Mouse (Mus musculus) intestine, embryonic 15.5 days (tissue): ENCODE results near the gene 9430015G10Rik. TPM values are rescaled to one million over a fixed set of nuclear protein-coding genes. Genes with fewer than 3 reads are reported as not detected.

ENCODE experiments used
- ATAC-seq: fragments of 200-750 bp; cut with Nextera tagmentation; 2 replicates; pipeline ENCODE4 v1.8.0; 2017; ENCODE audit warnings: moderate TSS enrichment, moderate library complexity
- H3K27ac ChIP-seq: fragments of 300-500 bp; sonication (generic); 2 replicates; pipeline ENCODE4 v1.5.1; 2015; ENCODE audit warnings: mild to moderate bottlenecking, inconsistent platforms
- H3K27me3 ChIP-seq: fragments of 300-500 bp; sonication (generic); replicated peaks from 2 replicates; pipeline ENCODE4 v1.6.1; 2015; ENCODE audit warnings: inconsistent platforms
- H3K36me3 ChIP-seq: fragments of 300-500 bp; sonication (generic); 2 replicates; pipeline ENCODE4 v1.6.1; 2015; ENCODE audit warnings: inconsistent platforms
- H3K4me1 ChIP-seq: fragments of 300-500 bp; sonication (generic); replicated peaks from 2 replicates; pipeline ENCODE4 v1.6.1; 2015; ENCODE audit warnings: inconsistent platforms
- H3K4me2 ChIP-seq: fragments of 300-500 bp; sonication (generic); replicated peaks from 2 replicates; pipeline ENCODE4 v1.6.1; 2015; ENCODE audit warnings: mild to moderate bottlenecking, inconsistent platforms
- H3K4me3 ChIP-seq: fragments of 300-500 bp; sonication (generic); replicated peaks from 2 replicates; pipeline ENCODE4 v1.5.1; 2015; ENCODE audit warnings: inconsistent platforms
- H3K9ac ChIP-seq: fragments of 300-500 bp; sonication (generic); 2 replicates; pipeline ENCODE4 v1.6.1; 2015; ENCODE audit warnings: inconsistent platforms
- H3K9me3 ChIP-seq: fragments of 300-500 bp; sonication (generic); 2 replicates; pipeline ENCODE4 v1.6.1; 2016; ENCODE audit warnings: inconsistent platforms
- WGBS: fragments of 180-500 bp; shearing (Covaris S2); methylation state at CpG from one replicate; pipeline ENCODE4 v1.1.7; 2015; 5-methylcytosine and 5-hydroxymethylcytosine counted together
- polyA plus RNA-seq: library from polyadenylated mRNA; unstranded; fragments of >200 nt; fragmentation: Nextera tagmentation; extraction: Ambion mirVana; gene quantifications from 2 replicates; pipeline ENCODE4 v1.2.1, GENCODE M21; 2015

9430015G10Rik gene
- 22.2 and 22.8 TPM in 2 replicates for polyA plus RNA-seq

DNA sequence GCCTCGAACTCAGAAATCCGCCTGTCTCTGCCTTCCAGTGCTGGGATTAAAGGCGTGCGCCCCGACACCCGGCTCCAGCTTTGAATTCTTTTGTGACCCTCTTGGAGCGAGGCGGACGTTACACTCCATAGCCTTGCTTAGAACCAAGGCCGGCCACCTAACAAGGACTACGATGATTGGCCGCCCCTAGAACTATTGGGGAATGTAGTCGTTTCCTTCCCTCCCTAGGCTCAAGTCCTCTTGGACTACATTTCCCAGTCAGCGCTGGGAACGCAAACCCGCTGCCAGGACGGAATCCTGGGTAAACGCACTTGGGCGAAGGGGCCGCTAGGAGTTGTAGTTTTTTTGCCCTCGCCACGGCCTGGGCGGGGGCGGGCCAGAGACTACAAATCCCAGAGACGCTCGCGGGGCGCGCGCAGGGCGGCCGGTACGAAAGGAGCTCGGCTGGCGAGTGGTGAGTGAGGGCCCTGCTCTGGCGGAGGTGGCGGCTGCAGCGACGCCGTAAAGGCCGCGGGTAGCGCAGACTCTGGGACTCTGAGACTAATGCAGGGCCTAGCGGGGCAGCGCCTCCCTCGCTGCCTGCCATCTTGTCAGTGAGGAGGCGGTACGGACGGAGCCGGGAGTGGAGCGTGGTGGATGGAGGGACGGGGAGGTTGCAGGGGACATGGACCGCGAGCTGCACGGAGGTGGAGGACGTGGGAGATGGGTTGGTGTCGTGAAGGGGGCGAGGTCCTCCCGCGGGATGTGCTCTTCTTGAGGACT is at the start of gene 9430015G10Rik:
Gene 9430015G10Rik, plus strand, starts transcription at position 413 of the 762 bp plus-strand sequence.
- H3K4me3 ChIP-seq, result peak within 1 kb of the TSS; percentile 93
- H3K27me3 ChIP-seq, result no peaks in the 10 kb centered on the region
- ATAC-seq, result peak; percentile 98
- H3K9ac ChIP-seq, result peak within 1 kb of the TSS; percentile 90
- WGBS, result under 1% methylated on average over 60 of the region's 60 CpGs
- no peaks in the 10 kb centered on the region for H3K9me3 ChIP-seq
- no peaks in the 10 kb centered on the region for H3K36me3 ChIP-seq
- peak within 1 kb of the TSS; percentile 74 for H3K4me2 ChIP-seq
- peak within 1 kb of the TSS; percentile 93 for H3K27ac ChIP-seq
- H3K4me1 ChIP-seq, result no peaks in the 10 kb centered on the region

DNA sequence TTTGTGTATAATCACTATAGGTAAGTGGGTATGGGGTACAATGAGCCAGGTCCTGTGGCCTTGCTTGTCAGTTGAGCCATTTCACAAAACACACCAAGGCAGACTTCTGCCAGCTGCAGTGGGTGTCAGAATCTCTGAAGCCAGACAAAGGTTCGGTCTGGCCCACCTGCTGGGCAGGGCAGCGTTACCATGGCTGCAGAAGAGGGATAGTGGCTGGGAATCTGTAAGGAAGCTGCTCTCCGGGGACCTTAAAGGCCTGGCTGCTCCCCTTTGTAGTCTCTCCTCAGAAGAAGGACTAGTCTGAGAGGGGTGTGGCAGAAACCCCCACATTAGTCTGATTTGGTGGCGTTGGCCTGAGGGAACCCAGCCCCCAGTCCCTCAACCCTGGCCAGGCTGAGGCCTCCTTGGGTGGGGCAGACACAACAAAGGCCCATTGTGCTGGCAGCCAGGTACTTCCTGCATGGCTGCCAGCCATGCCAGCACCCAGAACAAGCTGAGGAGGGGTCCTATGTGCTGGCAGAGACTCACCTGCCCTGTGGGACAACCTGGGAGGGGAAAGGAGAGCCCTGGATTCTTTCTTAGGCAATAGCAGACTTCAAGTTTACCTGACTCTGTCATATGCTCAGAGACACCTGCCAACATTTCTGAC is 45.8 kb upstream of the 9430015G10Rik start:
- Histone ChIP-seq H3K27me3 (no peaks in the 10 kb centered on the region), H3K27ac (peak overlapping the region; percentile 55), H3K4me2 (no peak overlapping the region), H3K9ac (no peak overlapping the region), H3K9me3 (no peaks in the 10 kb centered on the region), H3K4me3 (no peak overlapping the region), H3K4me1 (peaks cover 13% of the 10 kb centered on the region), H3K36me3 (no peaks in the 10 kb centered on the region)
- ATAC-seq, result peak; percentile 29
- 16% methylated on average over 4 of the region's 4 CpGs for WGBS

DNA sequence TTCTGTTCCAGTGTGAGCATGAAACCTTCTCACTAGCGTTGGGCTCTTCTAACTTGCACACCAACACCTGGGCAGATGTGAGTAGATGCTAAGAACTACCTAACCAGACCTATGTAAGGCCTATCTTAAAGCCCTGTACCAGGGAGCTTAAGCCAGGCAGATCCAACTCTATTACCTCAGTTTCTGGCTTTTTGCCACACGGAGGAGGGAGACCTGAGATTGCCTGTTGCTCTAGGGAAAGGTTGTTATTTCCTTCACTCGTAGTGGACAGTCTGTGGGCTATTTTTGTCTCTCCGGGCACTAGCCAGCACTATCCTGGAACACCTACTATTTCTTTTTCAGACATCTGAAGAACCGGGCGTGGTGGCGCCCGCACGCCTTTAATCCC is 45.3 kb upstream of the 9430015G10Rik start:
- H3K36me3 ChIP-seq, result no peaks in the 10 kb centered on the region
- peak overlapping the region; percentile 55 for H3K27ac ChIP-seq
- no peaks in the 10 kb centered on the region for H3K9me3 ChIP-seq
- no peak overlapping the region for H3K4me2 ChIP-seq
- H3K27me3 ChIP-seq, result no peaks in the 10 kb centered on the region
- H3K4me3 ChIP-seq, result no peak overlapping the region
- WGBS, result 77% methylated on average over 9 of the region's 9 CpGs
- ATAC-seq, result no peak
- no peak overlapping the region for H3K9ac ChIP-seq
- H3K4me1 ChIP-seq, result peaks cover 13% of the 10 kb centered on the region

DNA sequence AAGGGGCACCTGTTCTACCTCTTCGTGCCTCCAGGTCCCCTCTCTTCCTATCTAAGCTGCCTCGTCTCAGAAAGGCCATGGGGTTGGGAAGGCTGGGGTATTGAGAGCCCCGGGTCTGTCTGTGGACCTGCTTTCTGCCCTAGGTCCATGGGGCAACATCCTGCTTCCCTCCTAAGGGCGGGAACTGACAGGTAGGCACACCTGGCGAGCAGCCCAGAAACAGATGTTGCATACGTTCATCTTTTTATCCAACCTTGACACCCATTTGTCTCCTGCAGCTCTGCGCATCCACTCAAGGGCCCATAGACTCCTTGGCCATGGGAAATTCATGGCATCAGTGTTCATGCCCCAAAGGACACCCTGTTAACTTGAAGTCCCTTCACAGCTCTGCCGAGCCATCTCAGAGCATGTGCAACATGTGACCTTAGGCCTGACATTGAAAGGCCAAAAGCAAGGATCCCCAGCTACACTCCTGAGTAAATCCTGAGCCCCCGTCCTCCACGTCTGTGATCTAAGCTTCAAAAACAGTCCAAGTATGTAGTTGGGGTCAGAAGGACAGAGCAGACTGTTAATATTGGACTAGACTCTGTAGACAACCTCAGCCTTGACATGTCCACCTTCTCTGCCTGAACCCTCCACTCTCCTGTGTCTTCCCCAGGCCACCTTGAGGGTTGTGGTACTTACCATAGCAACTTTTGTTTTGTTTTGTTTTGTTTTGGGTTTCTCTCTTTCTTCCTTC is 44.5 kb upstream of the 9430015G10Rik start:
- no peak overlapping the region for H3K27ac ChIP-seq
- no peak for ATAC-seq

DNA sequence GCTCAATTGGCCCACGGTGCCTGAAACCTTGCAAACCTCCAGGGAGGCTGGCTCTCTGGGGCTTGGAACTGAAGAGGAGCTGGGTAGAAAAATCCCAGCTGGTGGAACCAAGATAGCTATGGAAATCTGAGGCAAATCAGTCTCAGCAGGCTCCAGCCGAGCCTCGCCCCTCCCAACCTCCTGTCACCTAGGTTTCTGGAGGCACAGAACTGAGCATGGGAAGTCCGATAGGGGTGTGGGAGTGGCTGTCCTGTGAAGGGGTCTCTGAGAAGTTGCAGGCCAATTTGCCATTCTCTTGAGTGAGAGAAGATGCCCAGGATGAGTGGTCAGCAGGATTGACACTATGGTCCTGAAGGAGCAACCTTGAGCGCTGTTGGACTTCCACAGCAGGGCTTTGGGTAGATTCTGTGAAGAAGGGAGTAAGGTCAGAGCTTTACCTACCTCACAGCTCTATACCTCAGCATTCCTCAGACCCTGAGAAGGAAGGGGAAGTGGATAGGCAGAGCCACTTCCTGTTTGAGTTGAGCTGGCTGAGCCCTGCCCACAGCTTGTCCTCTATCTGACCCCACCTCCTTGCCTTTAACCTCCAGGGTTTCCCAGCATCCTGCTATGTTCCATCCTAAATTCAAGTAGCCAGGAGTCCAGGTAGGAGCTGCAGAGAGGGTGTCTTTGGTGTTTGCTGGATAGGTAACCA is 42.4 kb upstream of the 9430015G10Rik start:
- Histone ChIP-seq H3K4me2 (0 out of 2 replicates have a peak overlapping the region, but pooled peaks have one; percentile 14), H3K4me3 (no peak overlapping the region), H3K27me3 (no peaks in the 10 kb centered on the region), H3K36me3 (no peaks in the 10 kb centered on the region), H3K4me1 (peaks cover 20% of the 10 kb centered on the region), H3K9me3 (no peaks in the 10 kb centered on the region), H3K9ac (no peak overlapping the region), H3K27ac (no peak overlapping the region)
- 0 out of 2 replicates have a peak, but pooled peaks have one; percentile 26 for ATAC-seq
- 60% methylated on average over 5 of the region's 5 CpGs for WGBS

More for the DNA sequence above, 44.5 kb upstream of the 9430015G10Rik start:
- Histone ChIP-seq H3K9me3 (no peaks in the 10 kb centered on the region), H3K4me1 (peaks cover 16% of the 10 kb centered on the region), H3K9ac (no peak overlapping the region), H3K36me3 (no peaks in the 10 kb centered on the region), H3K4me2 (no peak overlapping the region), H3K4me3 (no peak overlapping the region), H3K27me3 (no peaks in the 10 kb centered on the region)
- WGBS, result 81% methylated on average over 10 of the region's 10 CpGs

DNA sequence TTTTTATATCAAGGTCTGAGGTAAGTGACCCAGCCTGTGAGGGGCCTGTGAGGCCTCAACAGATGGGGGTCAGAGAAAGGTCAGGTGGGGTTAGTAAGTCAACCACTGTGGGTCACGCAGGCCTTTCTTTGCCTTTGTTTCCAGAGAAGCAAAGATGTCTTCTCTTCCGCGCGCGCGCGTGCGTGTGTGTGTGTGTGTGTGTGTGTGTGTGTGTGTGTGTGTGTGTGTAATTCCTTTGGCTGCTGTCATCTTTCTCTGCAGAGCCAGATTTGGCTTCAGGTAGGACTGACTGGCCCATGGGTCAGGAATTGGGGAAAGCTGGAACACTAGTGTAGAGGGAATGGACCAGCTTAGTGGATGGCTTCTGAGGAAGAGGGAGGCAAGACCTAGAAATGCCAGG is 40.1 kb upstream of the 9430015G10Rik start:
- H3K4me3 ChIP-seq, result no peak overlapping the region
- 82% methylated on average over 8 of the region's 8 CpGs for WGBS
- peaks cover 13% of the 10 kb centered on the region for H3K4me1 ChIP-seq
- H3K9me3 ChIP-seq, result no peaks in the 10 kb centered on the region
- H3K27ac ChIP-seq, result no peak overlapping the region
- no peak overlapping the region for H3K9ac ChIP-seq
- H3K4me2 ChIP-seq, result no peak overlapping the region
- H3K27me3 ChIP-seq, result no peaks in the 10 kb centered on the region
- no peaks in the 10 kb centered on the region for H3K36me3 ChIP-seq
- ATAC-seq, result no peak

DNA sequence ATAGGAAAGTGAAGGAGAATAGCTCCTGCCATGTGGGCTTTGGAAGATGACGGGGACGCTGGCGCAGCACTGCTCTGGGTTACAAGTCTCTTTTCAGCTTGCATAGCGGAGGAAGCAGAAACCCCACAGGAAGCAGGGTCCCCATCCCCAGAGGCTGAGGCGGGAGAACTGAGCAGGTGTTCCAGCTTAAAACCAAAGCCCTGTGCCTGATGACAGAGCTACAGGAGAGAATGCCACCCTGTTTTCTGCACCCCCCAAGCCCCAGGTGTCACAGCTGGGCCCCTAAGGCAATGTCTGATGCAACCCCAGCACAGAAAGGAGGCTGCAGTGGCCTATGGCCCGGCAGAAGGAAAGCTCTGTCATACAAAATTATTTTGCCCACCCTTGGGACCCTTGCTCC is 39.5 kb upstream of the 9430015G10Rik start:
- H3K36me3 ChIP-seq, result no peaks in the 10 kb centered on the region
- 76% methylated on average over 6 of the region's 6 CpGs for WGBS
- no peak overlapping the region for H3K4me3 ChIP-seq
- H3K27me3 ChIP-seq, result no peaks in the 10 kb centered on the region
- no peak overlapping the region for H3K27ac ChIP-seq
- no peaks in the 10 kb centered on the region for H3K9me3 ChIP-seq
- H3K9ac ChIP-seq, result no peak overlapping the region
- peaks cover 13% of the 10 kb centered on the region for H3K4me1 ChIP-seq
- H3K4me2 ChIP-seq, result no peak overlapping the region
- no peak for ATAC-seq

DNA sequence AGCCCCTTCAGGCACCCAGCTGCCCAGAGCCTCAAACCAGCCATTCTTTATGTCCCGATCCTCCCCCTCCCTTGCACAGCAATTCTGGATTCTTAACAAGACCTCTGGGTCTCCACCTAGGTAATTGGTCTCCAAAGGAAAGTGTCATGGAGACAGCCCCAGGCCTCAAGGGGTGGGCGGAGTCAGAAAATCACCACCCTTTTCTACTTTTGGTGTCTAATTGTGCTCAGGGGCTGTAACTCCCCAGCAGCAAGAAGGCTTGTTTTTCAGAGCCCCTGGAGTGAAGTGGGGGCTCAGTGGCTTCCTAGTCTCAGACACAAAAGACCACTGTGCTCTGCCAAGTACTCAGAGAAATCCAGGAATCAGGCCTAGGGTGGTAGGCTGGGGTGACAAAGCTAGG is 39.1 kb upstream of the 9430015G10Rik start:
- Histone ChIP-seq H3K4me2 (no peak overlapping the region), H3K9me3 (no peaks in the 10 kb centered on the region), H3K9ac (no peak overlapping the region), H3K4me1 (peaks cover 13% of the 10 kb centered on the region), H3K4me3 (no peak overlapping the region), H3K36me3 (no peaks in the 10 kb centered on the region), H3K27ac (no peak overlapping the region), H3K27me3 (no peaks in the 10 kb centered on the region)
- WGBS, result 68% methylated on average over 2 of the region's 2 CpGs
- ATAC-seq, result 0 out of 2 replicates have a peak, but pooled peaks have one; percentile 7

DNA sequence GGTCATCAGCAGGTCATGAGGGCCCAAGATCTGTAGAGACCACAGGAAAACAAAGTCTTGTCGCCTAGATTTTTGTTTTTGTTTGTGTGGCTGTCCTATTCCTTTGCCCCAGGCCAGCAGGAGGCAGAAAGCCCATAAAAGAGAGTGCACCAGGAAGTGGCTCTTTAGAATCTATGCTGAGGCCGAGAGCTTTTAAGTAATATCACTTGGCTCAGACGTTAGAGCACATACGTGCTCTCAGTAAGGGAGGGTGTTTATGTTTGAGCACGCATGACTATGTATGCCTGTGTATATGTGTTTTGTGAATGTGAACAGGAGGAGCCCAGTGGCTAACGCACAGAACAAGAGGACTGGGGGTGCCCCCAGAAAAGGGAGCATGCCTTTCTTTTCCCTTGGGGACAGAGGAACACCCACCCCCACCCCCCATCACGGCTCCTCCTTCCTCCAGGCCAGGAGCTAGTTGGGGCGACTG is 32.8 kb upstream of the 9430015G10Rik start:
- Histone ChIP-seq H3K4me2 (peak overlapping the region; percentile 83), H3K36me3 (no peaks in the 10 kb centered on the region), H3K27me3 (peaks cover 4% of the 10 kb centered on the region; the same call in 1 of the 2 replicates), H3K9me3 (no peaks in the 10 kb centered on the region), H3K9ac (peak overlapping the region; percentile 59), H3K4me1 (peaks cover 23% of the 10 kb centered on the region), H3K27ac (peak overlapping the region; percentile 57), H3K4me3 (peak overlapping the region; percentile 46)
- WGBS, result 6% methylated on average over 8 of the region's 8 CpGs
- peak; percentile 47 for ATAC-seq

DNA sequence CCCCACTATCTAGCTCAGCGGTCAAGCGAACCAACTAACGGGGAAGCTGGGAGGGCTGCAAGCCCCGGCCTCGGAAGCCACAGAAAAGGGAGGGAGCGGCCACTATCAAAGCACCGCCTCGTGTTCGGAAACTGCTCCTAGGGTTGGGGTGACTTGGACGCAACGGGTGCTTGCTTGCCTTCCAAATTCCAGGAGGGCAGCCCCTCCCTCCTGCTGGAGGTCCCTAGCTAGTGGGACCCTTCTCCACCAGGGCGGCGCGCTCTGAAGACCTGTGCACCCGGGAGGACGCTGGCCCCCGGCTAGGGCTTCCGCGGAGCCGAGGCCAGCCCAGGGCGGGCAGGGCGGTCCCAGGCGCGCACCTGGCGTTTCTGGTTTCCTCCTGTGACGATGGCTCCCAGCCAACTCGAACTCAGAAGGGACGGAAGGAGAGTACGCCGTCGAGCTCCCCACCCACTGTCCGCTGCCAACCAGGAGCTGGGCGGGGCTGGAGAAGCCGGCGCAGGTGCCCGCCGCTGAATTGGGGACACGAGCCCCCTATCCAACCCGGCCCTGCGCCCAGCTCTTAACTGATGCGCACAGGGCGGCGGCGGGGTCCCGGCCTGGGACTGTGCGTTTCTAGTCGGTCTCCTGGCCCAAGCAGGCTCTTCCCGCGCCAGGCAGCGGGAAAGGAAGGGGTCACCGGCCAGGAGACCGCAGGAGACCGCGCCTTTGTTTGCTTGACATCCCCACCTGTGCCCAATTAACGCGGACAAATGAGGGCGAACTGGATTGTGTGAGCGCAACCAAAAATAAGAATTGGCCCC is 32.1 kb upstream of the 9430015G10Rik start:
- H3K4me3 ChIP-seq, result peak overlapping the region; percentile 46
- H3K9me3 ChIP-seq, result no peaks in the 10 kb centered on the region
- WGBS, result under 1% methylated on average over 58 of the region's 58 CpGs
- peak overlapping the region; percentile 57 for H3K27ac ChIP-seq
- peak overlapping the region; percentile 83 for H3K4me2 ChIP-seq
- peak overlapping the region; percentile 59 for H3K9ac ChIP-seq
- no peaks in the 10 kb centered on the region for H3K36me3 ChIP-seq
- peaks cover 23% of the 10 kb centered on the region for H3K4me1 ChIP-seq
- peak; percentile 90 for ATAC-seq
- peaks cover 4% of the 10 kb centered on the region; the same call in 1 of the 2 replicates for H3K27me3 ChIP-seq

DNA sequence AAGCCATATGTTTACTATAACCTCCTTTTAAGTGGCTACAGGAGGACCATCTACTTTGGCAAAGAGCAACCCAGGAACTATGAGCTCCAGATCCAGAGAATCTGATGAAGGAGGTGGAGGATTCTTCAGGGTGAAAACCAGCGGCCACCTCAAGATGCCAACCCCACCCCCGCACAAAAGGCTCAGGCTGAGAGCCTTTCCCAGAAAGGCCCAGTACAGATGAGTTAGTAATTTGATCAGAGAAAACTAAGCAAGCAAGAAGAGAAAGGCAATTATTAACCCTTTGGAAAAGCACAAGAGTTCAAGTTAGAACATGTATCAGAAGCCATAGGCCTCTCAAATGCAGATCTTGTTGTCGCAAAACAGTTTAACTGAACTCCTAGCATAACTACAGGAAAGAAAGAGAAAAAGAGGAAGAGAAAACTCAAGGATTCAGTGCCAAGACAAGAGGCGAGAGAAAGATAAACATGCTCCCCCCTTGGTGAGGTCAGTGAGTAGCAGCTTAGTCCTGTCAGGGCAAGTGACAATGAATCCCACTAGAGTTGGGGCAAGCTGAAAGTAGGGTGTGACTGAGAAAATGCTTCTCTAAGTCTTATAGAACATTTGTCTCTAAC is 27.1 kb upstream of the 9430015G10Rik start:
- Histone ChIP-seq H3K4me2 (no peak overlapping the region), H3K27me3 (peaks cover 3% of the 10 kb centered on the region; the same call in 1 of the 2 replicates), H3K36me3 (no peaks in the 10 kb centered on the region), H3K9ac (no peak overlapping the region), H3K27ac (no peak overlapping the region; the same call in 1 of the 2 replicates), H3K4me1 (peaks cover 8% of the 10 kb centered on the region), H3K4me3 (no peak overlapping the region), H3K9me3 (no peaks in the 10 kb centered on the region)
- no peak for ATAC-seq
- 53% methylated on average over 4 of the region's 4 CpGs for WGBS
